Mouse (Mus musculus) liver, embryonic 11.5 days (tissue): ENCODE measurements at regions not wholly inside any gene's neighbourhood (a gene's known extent, or its start where the extent isn't known, plus 50 kb on each side); places are given as distances from the start of the nearest gene placed in this dataset.

Experiments
- ATAC-seq: fragments of 200-750 bp; cut with Nextera tagmentation; replicated peaks from 2 replicates; pipeline ENCODE4 v1.8.0; 2017; ENCODE audit warnings: moderate number of reproducible peaks, mild to moderate bottlenecking, moderate TSS enrichment, moderate library complexity; ENCODE audit not compliant: low FRiP score
- DNase-seq: peaks from one replicate; pipeline ENCODE4 v3.0.0-alpha.2; 2017; ENCODE audit warnings: low spot score
- H3K27ac ChIP-seq: fragments of 300-500 bp; sonication (generic); 2 replicates; pipeline ENCODE4 v1.5.1; 2014; ENCODE audit warnings: mild to moderate bottlenecking, low read depth, low read length, control low read depth
- H3K27me3 ChIP-seq: fragments of 300-500 bp; sonication (generic); replicated peaks from 2 replicates; pipeline ENCODE4 v1.6.1; 2014; ENCODE audit warnings: low read length, mixed read lengths; ENCODE audit not compliant: control insufficient read depth, insufficient read depth
- H3K36me3 ChIP-seq: fragments of 300-500 bp; sonication (generic); 2 replicates; pipeline ENCODE4 v1.6.1; 2014; ENCODE audit warnings: mild to moderate bottlenecking, low read length, moderate library complexity, mixed read lengths; ENCODE audit not compliant: control insufficient read depth, insufficient read depth
- H3K4me1 ChIP-seq: fragments of 300-500 bp; sonication (generic); replicated peaks from 2 replicates; pipeline ENCODE4 v1.6.1; 2014; ENCODE audit warnings: low read length, mixed read lengths; ENCODE audit not compliant: control insufficient read depth, insufficient read depth
- H3K4me2 ChIP-seq: fragments of 300-500 bp; sonication (generic); 2 replicates; pipeline ENCODE4 v1.6.1; 2014; ENCODE audit warnings: mild to moderate bottlenecking, control low read depth, moderate library complexity
- H3K4me3 ChIP-seq: fragments of 300-500 bp; sonication (generic); 2 replicates; pipeline ENCODE4 v1.5.1; 2014; ENCODE audit warnings: low read depth, low read length, control low read depth
- H3K9ac ChIP-seq: fragments of 300-500 bp; sonication (generic); 2 replicates; pipeline ENCODE4 v1.6.1; 2014; ENCODE audit warnings: low read depth, low read length, control low read depth
- H3K9me3 ChIP-seq: fragments of 300-500 bp; sonication (generic); 2 replicates; pipeline ENCODE4 v1.6.1; 2016; ENCODE audit warnings: low read length, inconsistent platforms, mixed read lengths; ENCODE audit not compliant: control insufficient read depth
- WGBS: fragments of 180-500 bp; shearing (Covaris S2); extraction: QIAGEN DNeasy Blood & Tissue Kit; methylation state at CpG from one replicate; pipeline ENCODE4 v1.1.7; 2014; 5-methylcytosine and 5-hydroxymethylcytosine counted together

DNA sequence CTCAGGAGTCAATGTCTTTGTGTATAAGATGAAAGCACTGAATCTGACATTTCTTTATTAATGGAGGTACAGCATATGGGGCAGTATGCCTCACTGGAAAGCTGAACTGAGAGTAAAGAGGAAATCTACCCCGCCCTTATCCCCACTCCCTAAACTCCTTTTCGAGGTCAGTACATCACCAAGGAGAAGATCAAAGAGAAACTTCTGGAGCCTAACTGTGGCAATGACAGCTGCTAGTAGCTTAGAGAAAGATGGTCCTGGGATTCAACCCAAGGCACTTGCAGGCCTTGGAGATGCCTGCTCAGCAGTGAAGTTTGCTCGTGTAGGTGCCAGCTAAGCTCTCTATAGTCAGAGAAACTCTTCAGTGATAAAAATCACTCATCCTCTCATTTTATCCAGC, 75.8 kb upstream of the Sesn3 start:
- H3K9ac ChIP-seq: no peak overlapping the region
- no peaks in the 10 kb centered on the region for H3K36me3 ChIP-seq
- ATAC-seq: no peak
- no peak overlapping the region for H3K27ac ChIP-seq
- H3K4me1 ChIP-seq: no peaks in the 10 kb centered on the region
- H3K4me3 ChIP-seq: no peak overlapping the region
- no peaks in the 10 kb centered on the region for H3K27me3 ChIP-seq
- no peak overlapping the region for H3K4me2 ChIP-seq
- DNase-seq: no peak
- 68% methylated on average over 3 of the region's 3 CpGs for WGBS
- no peaks in the 10 kb centered on the region for H3K9me3 ChIP-seq

DNA sequence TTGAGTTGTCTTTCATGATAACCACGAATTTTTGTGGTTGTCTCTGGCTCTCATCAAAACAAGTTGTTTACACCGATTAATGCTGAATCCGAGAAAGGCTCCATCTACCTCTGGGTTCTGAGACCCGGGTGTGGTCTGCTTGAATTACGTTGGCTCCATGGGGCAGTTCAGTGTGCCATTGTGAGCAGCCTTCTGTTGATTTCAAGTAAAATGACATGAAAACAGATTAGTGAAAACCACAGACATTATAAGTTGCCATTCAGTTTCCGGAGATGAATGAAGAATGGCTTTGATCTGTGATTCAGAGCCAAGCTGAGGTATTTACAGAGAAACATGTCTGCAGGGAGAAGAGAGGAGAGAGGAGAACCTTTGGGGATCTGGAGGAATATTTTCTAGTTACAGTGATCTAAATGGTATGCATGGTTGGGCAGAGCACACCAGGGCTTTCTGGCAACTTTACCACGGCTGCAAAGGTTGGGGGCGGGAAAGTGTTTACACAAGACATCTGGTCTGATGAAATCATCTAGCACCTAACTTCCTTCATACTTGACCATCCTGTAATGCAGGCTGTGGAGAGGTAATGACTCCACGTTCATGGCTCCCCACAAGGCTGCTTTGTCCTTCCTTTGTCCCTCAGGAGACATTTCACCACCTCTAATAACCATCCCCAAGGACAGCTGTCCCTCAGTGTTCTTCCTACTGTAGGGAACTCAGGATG, 74.7 kb upstream of the Sesn3 start:
- no peak for DNase-seq
- Histone ChIP-seq H3K36me3 (no peaks in the 10 kb centered on the region), H3K4me3 (no peak overlapping the region), H3K4me1 (no peaks in the 10 kb centered on the region), H3K9me3 (no peaks in the 10 kb centered on the region), H3K27ac (no peak overlapping the region), H3K27me3 (no peaks in the 10 kb centered on the region), H3K4me2 (no peak overlapping the region), H3K9ac (no peak overlapping the region)
- ATAC-seq: no peak
- 62% methylated on average over 9 of the region's 9 CpGs for WGBS

DNA sequence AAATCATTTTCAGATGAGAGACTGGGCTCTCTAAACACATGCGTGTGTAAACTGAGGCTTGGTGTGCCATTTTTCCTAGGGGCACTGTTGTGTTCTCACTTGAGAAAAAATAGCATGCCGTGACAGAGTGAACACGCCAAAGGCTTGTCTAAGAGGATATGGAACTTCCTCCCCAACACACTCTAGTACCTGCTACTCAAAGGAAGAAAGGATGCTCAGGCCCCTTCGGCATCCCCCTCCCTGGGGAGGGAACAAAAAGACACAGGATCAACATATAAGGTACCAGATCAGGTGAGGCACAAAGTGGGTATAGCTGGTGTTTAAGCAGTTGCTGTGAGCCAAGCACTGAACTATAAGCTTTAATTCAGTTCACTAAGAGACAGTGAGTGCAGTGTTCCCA, 74.0 kb upstream of the Sesn3 start:
- ATAC-seq (no peak), DNase-seq (no peak)
- 82% methylated on average over 4 of the region's 4 CpGs for WGBS

DNA sequence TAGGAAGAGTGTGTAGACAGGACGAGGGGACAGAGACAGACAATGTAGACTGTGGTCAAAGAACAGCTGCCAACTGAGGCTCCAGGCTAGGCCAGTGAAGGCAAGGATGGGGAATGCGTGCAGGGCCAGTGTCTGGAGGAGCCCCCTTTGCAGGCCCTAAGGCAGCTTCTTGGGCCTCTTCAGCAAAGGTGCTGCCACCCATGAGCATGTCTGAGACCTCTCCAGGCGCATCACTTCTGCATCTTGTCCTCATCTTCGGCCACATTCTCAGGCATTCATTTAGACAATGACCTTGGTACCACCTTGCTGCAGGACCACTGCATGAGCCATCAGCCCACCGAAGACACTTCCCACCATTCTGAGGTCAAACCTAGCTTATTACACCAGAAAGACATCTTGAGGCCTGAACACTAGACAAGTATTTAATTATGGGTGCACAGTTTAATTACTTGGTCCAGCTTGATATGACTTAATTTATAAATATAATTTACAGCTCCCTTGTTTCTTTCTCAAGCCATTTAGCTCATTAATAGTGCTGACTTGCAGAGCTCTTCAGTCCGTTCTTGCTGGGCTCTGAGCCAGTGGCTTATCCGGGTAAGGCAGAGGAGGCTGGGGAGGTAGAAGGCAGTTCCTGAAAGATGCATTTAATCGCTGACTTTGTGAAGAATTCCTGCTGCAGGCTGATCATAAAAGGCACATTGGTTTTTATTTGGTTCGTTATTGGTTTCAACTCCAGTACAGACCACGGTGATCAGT, 72.1 kb upstream of the Sesn3 start:
- Histone ChIP-seq H3K9me3 (no peaks in the 10 kb centered on the region), H3K4me2 (no peak overlapping the region), H3K9ac (no peak overlapping the region), H3K36me3 (no peaks in the 10 kb centered on the region), H3K27ac (no peak overlapping the region), H3K4me1 (no peaks in the 10 kb centered on the region), H3K27me3 (no peaks in the 10 kb centered on the region), H3K4me3 (no peak overlapping the region)
- DNase-seq: no peak
- no peak for ATAC-seq
- 75% methylated on average over 10 of the region's 10 CpGs for WGBS

More for the DNA sequence above, 74.0 kb upstream of the Sesn3 start:
- Histone ChIP-seq H3K4me3 (no peak overlapping the region), H3K4me2 (no peak overlapping the region), H3K27ac (no peak overlapping the region), H3K9me3 (no peaks in the 10 kb centered on the region), H3K36me3 (no peaks in the 10 kb centered on the region), H3K27me3 (no peaks in the 10 kb centered on the region), H3K9ac (no peak overlapping the region), H3K4me1 (no peaks in the 10 kb centered on the region)

DNA sequence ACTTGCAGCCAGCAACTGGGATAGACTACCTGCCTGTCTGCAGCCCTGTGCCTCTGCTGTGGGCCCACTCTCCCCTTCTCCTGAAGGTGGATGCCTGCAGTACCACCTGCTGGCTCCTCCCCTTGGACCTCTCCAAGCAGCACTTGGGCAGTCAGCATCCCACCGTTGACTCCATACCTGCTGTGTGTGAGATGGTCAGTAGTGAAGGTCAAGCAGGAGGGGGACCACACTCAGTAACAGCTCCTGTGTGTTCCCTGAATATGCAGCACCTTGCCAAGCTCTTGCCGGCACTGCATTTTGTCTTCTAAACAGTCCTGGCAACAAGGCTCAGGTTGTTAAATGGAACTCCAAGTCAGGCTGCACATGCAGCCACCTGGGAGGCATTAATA, 71.6 kb upstream of the Sesn3 start:
- 72% methylated on average over 2 of the region's 2 CpGs for WGBS
- Histone ChIP-seq H3K4me2 (no peak overlapping the region), H3K9ac (no peak overlapping the region), H3K4me1 (no peaks in the 10 kb centered on the region), H3K4me3 (no peak overlapping the region), H3K9me3 (no peaks in the 10 kb centered on the region), H3K36me3 (no peaks in the 10 kb centered on the region), H3K27ac (no peak overlapping the region), H3K27me3 (no peaks in the 10 kb centered on the region)
- DNase-seq: no peak
- ATAC-seq: no peak

DNA sequence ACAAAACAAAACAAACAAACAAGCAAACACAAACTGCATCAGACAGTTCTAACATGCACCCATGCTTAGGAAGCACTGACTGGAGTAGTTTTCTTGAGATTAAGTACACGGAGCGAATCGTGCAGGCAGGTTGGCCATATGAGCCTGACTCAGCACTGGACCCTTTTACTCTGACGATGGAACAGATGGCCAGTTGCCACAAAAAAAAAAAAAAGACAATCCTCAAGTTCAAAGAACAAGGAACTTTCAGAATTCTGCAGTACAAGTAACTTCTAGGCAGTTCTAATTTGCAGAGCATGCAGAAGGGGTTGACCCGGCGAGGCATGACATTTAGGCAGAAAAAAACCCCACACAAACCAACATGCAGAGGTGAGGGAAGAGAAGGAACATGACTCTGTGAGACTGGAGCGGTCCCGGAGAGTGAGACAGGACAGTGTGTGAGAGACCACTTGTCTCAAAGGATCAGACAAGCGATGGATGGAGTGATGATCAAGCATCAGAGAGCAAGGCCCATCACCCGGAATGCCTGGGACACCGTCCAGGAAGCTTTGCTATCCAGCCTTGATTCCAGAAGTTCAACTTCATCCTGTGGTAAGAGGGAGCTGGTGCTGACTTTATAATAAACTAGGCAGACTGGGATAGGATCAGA, 71.0 kb upstream of the Sesn3 start:
- H3K36me3 ChIP-seq: no peaks in the 10 kb centered on the region
- no peak overlapping the region for H3K9ac ChIP-seq
- WGBS: 78% methylated on average over 11 of the region's 11 CpGs
- DNase-seq (no peak), ATAC-seq (no peak)
- H3K4me3 ChIP-seq: no peak overlapping the region
- H3K4me2 ChIP-seq: no peak overlapping the region
- no peaks in the 10 kb centered on the region for H3K4me1 ChIP-seq
- no peaks in the 10 kb centered on the region for H3K27me3 ChIP-seq
- no peak overlapping the region for H3K27ac ChIP-seq
- no peaks in the 10 kb centered on the region for H3K9me3 ChIP-seq

DNA sequence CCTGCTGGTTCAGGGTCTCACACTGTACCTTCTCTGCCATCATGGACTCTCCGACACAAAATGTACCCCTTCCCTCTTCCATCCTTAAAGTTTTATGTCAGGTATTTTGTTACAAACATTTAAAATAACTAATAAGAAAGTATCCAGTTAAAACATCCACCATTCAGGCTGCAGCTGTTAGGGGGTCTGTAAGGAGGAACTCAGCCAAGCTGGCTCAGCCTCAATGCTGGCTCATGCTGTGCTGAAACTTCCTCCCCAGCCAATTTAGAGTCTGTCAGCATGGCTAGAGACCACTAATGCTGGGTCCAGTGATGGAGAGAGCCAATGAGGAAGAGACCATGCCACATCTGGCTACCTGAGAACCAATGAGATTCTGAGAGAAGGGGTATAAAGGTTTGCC, 70.0 kb upstream of the Sesn3 start:
- WGBS: 84% methylated on average over 1 of the region's 1 CpGs
- no peaks in the 10 kb centered on the region for H3K27me3 ChIP-seq
- H3K27ac ChIP-seq: no peak overlapping the region
- no peaks in the 10 kb centered on the region for H3K36me3 ChIP-seq
- H3K4me1 ChIP-seq: no peaks in the 10 kb centered on the region
- ATAC-seq (no peak), DNase-seq (no peak)
- no peak overlapping the region for H3K4me3 ChIP-seq
- H3K9me3 ChIP-seq: no peaks in the 10 kb centered on the region
- no peak overlapping the region for H3K9ac ChIP-seq
- H3K4me2 ChIP-seq: no peak overlapping the region

DNA sequence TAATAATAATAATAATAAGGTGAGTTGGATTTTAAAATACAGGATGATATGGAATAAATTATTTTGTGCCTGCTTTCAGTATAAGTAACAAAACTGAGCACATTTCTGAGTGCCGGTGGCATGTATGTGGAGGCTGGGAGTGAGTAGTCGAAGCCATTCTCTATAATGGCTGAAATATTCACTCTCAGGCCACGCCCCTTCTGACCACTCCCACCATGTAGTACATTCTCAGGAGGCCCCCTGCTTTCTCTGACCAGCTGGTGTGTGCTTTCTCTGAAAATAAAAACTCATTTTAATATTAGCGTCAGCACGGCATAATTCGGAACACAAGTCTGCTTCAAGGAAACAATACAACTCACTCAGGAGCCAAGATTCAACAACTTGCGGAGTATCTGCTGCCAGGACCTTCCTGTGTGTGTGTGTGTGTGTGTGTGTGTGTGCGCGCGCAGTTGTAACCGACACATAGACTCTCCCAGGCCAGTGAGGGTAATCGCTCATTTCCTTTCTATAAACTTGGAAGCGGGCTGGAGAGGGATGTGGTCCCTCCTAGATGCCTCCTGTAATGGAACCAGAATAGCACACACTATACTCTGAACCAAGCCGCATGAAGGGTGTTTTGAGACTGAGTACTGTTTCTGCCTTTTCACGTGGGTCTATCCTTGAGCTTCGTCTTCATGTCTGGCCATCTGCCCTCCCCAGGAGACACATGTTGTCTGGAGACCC, 67.9 kb upstream of the Sesn3 start:
- no peaks in the 10 kb centered on the region for H3K36me3 ChIP-seq
- no peaks in the 10 kb centered on the region for H3K9me3 ChIP-seq
- H3K27ac ChIP-seq: no peak overlapping the region
- H3K9ac ChIP-seq: no peak overlapping the region
- H3K4me2 ChIP-seq: no peak overlapping the region
- H3K4me1 ChIP-seq: no peaks in the 10 kb centered on the region
- no peak overlapping the region for H3K4me3 ChIP-seq
- 83% methylated on average over 16 of the region's 16 CpGs for WGBS
- ATAC-seq (no peak), DNase-seq (no peak)
- H3K27me3 ChIP-seq: no peaks in the 10 kb centered on the region
